Comparison of ENCODE assay signal across 8 mouse cellular contexts in genomic region chr10:127289573-127290191, GRCm38 (mm10). TPM values are rescaled to one million over a fixed set of nuclear protein-coding genes. Genes with fewer than 3 reads are reported as not detected.
DNase-seq lines count a peak whose midpoint lies in the region; ATAC-seq and TF ChIP-seq lines count a peak whose summit lies in the region.

No protein-coding gene starts in this region.

- peak overlapping the region; percentile 98 for H3K27ac ChIP-seq in cortical plate, adult 2 months (ENCODE audit: insufficient read depth, low read length)
- peak overlapping the region; percentile 99 for H3K27ac ChIP-seq in intestine, postnatal 0 days (ENCODE audit: low read depth, low read length)
- peak overlapping the region; percentile 99 for H3K27ac ChIP-seq in liver, embryonic 14.5 days

- no peak for TF ChIP-seq CTCF in cortical plate, adult 2 months (IDR thresholded peaks at IDR 0.05; ENCODE audit: extremely low read depth, insufficient read depth, low read length)
- TF ChIP-seq CTCF in intestine, postnatal 0 days (IDR thresholded peaks at IDR 0.05; ENCODE audit: low read depth) = no peak
- 0 out of 2 replicates have a peak, but pooled peaks have one; percentile 10 for TF ChIP-seq CTCF in liver, embryonic 14.5 days (IDR thresholded peaks at IDR 0.05; ENCODE audit: low read depth)

- H3K4me2 ChIP-seq in intestine, postnatal 0 days (replicated peaks; ENCODE audit: low read depth) = peak overlapping the region; percentile 75
- H3K4me2 ChIP-seq in liver, embryonic 14.5 days (ENCODE audit: low read depth) = peak overlapping the region; percentile 90
- peak overlapping the region; percentile 88 for H3K4me2 ChIP-seq in myocyte (ENCODE audit: low read depth)

- ATAC-seq in intestine, postnatal 0 days = peak; percentile 41
- ATAC-seq in liver, embryonic 14.5 days (ENCODE audit: insufficient read depth) = peak; percentile 33

- peak overlapping the region; percentile 82 for H3ac ChIP-seq in myocyte (ENCODE audit: control insufficient read depth, insufficient read length)

- under 1% methylated on average over 15 of the region's 15 CpGs for WGBS in intestine, postnatal 0 days
- 2% methylated on average over 15 of the region's 15 CpGs for WGBS in liver, embryonic 14.5 days (ENCODE audit: insufficient replicate concordance)

- TF ChIP-seq POLR2A in cortical plate, adult 2 months (IDR thresholded peaks at IDR 0.05; ENCODE audit: extremely low read depth, insufficient read depth, low read length) = no peak
- TF ChIP-seq POLR2A in myocyte (IDR thresholded peaks at IDR 0.05; ENCODE audit: insufficient read length, low read depth) = peak; percentile 67

- peaks cover 67% of the 10 kb centered on the region for H3K79me2 ChIP-seq in myocyte (ENCODE audit: control insufficient read depth, insufficient read depth)

- H3K36me3 ChIP-seq in intestine, postnatal 0 days (ENCODE audit: control insufficient read depth, insufficient read depth) = peaks cover 37% of the 10 kb centered on the region
- peaks cover 39% of the 10 kb centered on the region for H3K36me3 ChIP-seq in liver, embryonic 14.5 days (replicated peaks; ENCODE audit: control insufficient read depth, insufficient read depth, low read depth)
- peaks cover 34% of the 10 kb centered on the region for H3K36me3 ChIP-seq in myocyte (ENCODE audit: control insufficient read depth, insufficient read depth)

- H3K9me3 ChIP-seq in intestine, postnatal 0 days (ENCODE audit: control insufficient read depth) = no peaks in the 10 kb centered on the region
- no peaks in the 10 kb centered on the region for H3K9me3 ChIP-seq in liver, embryonic 14.5 days (ENCODE audit: control insufficient read depth, low read length)

- TF ChIP-seq EP300 in liver, embryonic 14.5 days (IDR thresholded peaks at IDR 0.05; ENCODE audit: low read depth) = peak; percentile 17; the same call in 1 of the 2 replicates

- peak overlapping the region; percentile 72 for H3K9ac ChIP-seq in intestine, postnatal 0 days (ENCODE audit: low read depth, low read length)
- peak overlapping the region; percentile 92 for H3K9ac ChIP-seq in liver, embryonic 14.5 days (replicated peaks)

- no peaks in the 10 kb centered on the region for H3K27me3 ChIP-seq in intestine, postnatal 0 days (replicated peaks; ENCODE audit: control insufficient read depth, insufficient read depth, low read length)
- H3K27me3 ChIP-seq in liver, embryonic 14.5 days (ENCODE audit: control insufficient read depth, insufficient read depth, low read length) = no peaks in the 10 kb centered on the region
- no peaks in the 10 kb centered on the region for H3K27me3 ChIP-seq in myocyte (ENCODE audit: control insufficient read depth, insufficient read depth, insufficient read length)

- H3K4me3 ChIP-seq in cortical plate, adult 2 months (ENCODE audit: insufficient read depth, low read length) = peak overlapping the region; percentile 65
- H3K4me3 ChIP-seq in intestine, postnatal 0 days (ENCODE audit: low read depth, low read length) = peak overlapping the region; percentile 71
- H3K4me3 ChIP-seq in liver, embryonic 14.5 days (ENCODE audit: insufficient read depth in 1 of 2, low read depth in 2 of 2, low read length in 2 of 2) = peak overlapping the region; percentile 78 to 87
- peak overlapping the region; percentile 100 for H3K4me3 ChIP-seq in myocyte

- peaks cover 10% of the 10 kb centered on the region for H3K4me1 ChIP-seq in cortical plate, adult 2 months (ENCODE audit: control insufficient read depth, insufficient read depth, low read length)
- H3K4me1 ChIP-seq in intestine, postnatal 0 days (replicated peaks; ENCODE audit: control insufficient read depth, insufficient read depth, low read length) = peaks cover 25% of the 10 kb centered on the region
- H3K4me1 ChIP-seq in liver, embryonic 14.5 days (replicated peaks; ENCODE audit: control insufficient read depth in 2 of 2, insufficient read depth in 2 of 2, low read length in 1 of 2) = peaks cover 19 to 37% of the 10 kb centered on the region in 2 experiments

- peak; percentile 79 for DNase-seq in A20 (ENCODE audit: low read depth, low spot score)
- DNase-seq in R1 (ENCODE audit: low read depth, low spot score) = peak; percentile 73
- peak; percentile 99 for DNase-seq in heart, adult 11 months
- peak; percentile 66 to 74 (median 69) for DNase-seq in liver, embryonic 14.5 days (ENCODE audit: low read depth in 3 of 3, low spot score in 3 of 3)
- DNase-seq in testis, postnatal 14 days (ENCODE audit: low spot score) = peak; percentile 82

TF ChIP-seq in myocyte, 11 proteins besides CTCF, POLR2A, EP300 and RAD21:
- TF ChIP-seq MAX (IDR thresholded peaks at IDR 0.05; ENCODE audit: low read depth) (no peak), USF1 (IDR thresholded peaks at IDR 0.05; ENCODE audit: low read depth) (peak; percentile 0), POLR2AphosphoS2 (IDR thresholded peaks at IDR 0.05; ENCODE audit: insufficient read length, low read depth) (peak; percentile 59)

RNA-seq across cellular contexts. Expression of gene Mbd6, which starts 0.9 kb away (rescaled TPM):
- 35.1 TPM in 2 replicates for polyA plus RNA-seq in cortical plate, adult 2 months (2012; rRNA removed)
- polyA plus RNA-seq in intestine, postnatal 0 days (2015; fragmentation: Nextera tagmentation; extraction: Ambion mirVana) = 8.7 and 12.8 TPM in 2 replicates
- 9.7 and 11.0 TPM in 2 replicates for polyA plus RNA-seq in liver, embryonic 14.5 days (2012; rRNA removed)
- polyA plus RNA-seq in liver, embryonic 14.5 days (2014; fragmentation: Nextera tagmentation; extraction: Ambion mirVana) = 5.6 and 6.2 TPM in 2 replicates
- 24.7 TPM for polyA plus RNA-seq in myocyte (2012; fragmentation: generic; extraction: Trizol)

RNA-seq across cellular contexts. Expression of gene Mars, which starts 21.9 kb away (rescaled TPM):
- polyA plus RNA-seq in cortical plate, adult 2 months (2012; rRNA removed) = 71.6 and 75.6 TPM in 2 replicates
- 47.2 and 50.7 TPM in 2 replicates for polyA plus RNA-seq in intestine, postnatal 0 days (2015; fragmentation: Nextera tagmentation; extraction: Ambion mirVana)
- polyA plus RNA-seq in liver, embryonic 14.5 days (2012; rRNA removed) = 53.6 and 63.4 TPM in 2 replicates
- 101 and 115 TPM in 2 replicates for polyA plus RNA-seq in liver, embryonic 14.5 days (2014; fragmentation: Nextera tagmentation; extraction: Ambion mirVana)
- 280 TPM for polyA plus RNA-seq in myocyte (2012; fragmentation: generic; extraction: Trizol)

RNA-seq across cellular contexts. Expression of gene Dctn2, which starts 23.5 kb away (rescaled TPM):
- polyA plus RNA-seq in cortical plate, adult 2 months (2012; rRNA removed) = 304 and 309 TPM in 2 replicates
- 143 and 147 TPM in 2 replicates for polyA plus RNA-seq in intestine, postnatal 0 days (2015; fragmentation: Nextera tagmentation; extraction: Ambion mirVana)
- polyA plus RNA-seq in liver, embryonic 14.5 days (2012; rRNA removed) = 53.8 and 58.7 TPM in 2 replicates
- polyA plus RNA-seq in liver, embryonic 14.5 days (2014; fragmentation: Nextera tagmentation; extraction: Ambion mirVana) = 59.2 and 64.7 TPM in 2 replicates
- 250 TPM for polyA plus RNA-seq in myocyte (2012; fragmentation: generic; extraction: Trizol)

RNA-seq across cellular contexts. Expression of gene Kif5a, which starts 26.5 kb away (rescaled TPM):
- polyA plus RNA-seq in cortical plate, adult 2 months (2012; rRNA removed) = 1,251 and 1,302 TPM in 2 replicates
- polyA plus RNA-seq in intestine, postnatal 0 days (2015; fragmentation: Nextera tagmentation; extraction: Ambion mirVana) = 2.7 and 3.7 TPM in 2 replicates
- polyA plus RNA-seq in liver, embryonic 14.5 days (2012; rRNA removed) = 0.11 and 0.19 TPM in 2 replicates
- polyA plus RNA-seq in liver, embryonic 14.5 days (2014; fragmentation: Nextera tagmentation; extraction: Ambion mirVana) = 0.01 and 0.03 TPM in 2 replicates
- 0.14 TPM for polyA plus RNA-seq in myocyte (2012; fragmentation: generic; extraction: Trizol)

RNA-seq across cellular contexts. Expression of gene Arhgap9, which starts 32.1 kb away (rescaled TPM):
- polyA plus RNA-seq in cortical plate, adult 2 months (2012; rRNA removed) = 1.2 and 1.4 TPM in 2 replicates
- 9.5 and 12.0 TPM in 2 replicates for polyA plus RNA-seq in intestine, postnatal 0 days (2015; fragmentation: Nextera tagmentation; extraction: Ambion mirVana)
- 7.3 and 8.8 TPM in 2 replicates for polyA plus RNA-seq in liver, embryonic 14.5 days (2012; rRNA removed)
- polyA plus RNA-seq in liver, embryonic 14.5 days (2014; fragmentation: Nextera tagmentation; extraction: Ambion mirVana) = 12.4 and 13.4 TPM in 2 replicates
- 0.77 TPM for polyA plus RNA-seq in myocyte (2012; fragmentation: generic; extraction: Trizol)

Comparison
In these comparisons a context has a peak if more than half of its experiments do, and no peak if none do; other contexts are left out.
1. Peak in every context shown above with its lines: DNase-seq, ATAC-seq, H3K4me3 ChIP-seq and H3K27ac ChIP-seq.